Mouse (Mus musculus) limb, embryonic 10.5 days (tissue): ENCODE data around the gene Prl6a1. TPM values are rescaled to one million over a fixed set of nuclear protein-coding genes. Genes with fewer than 3 reads are reported as not detected.

Experiments used
- DNase-seq: peaks from one replicate; pipeline ENCODE4 v3.0.0-alpha.2; 2017; ENCODE audit warnings: low spot score
- H3K27ac ChIP-seq: fragments of 300-500 bp; sonication (generic); 2 replicates; pipeline ENCODE4 v1.5.1; 2016; ENCODE audit warnings: mild to moderate bottlenecking
- H3K27me3 ChIP-seq: fragments of 300-500 bp; sonication (generic); 2 replicates; pipeline ENCODE4 v1.6.1; 2016; ENCODE audit warnings: low read depth, mild to moderate bottlenecking; ENCODE audit not compliant: poor library complexity, severe bottlenecking
- H3K36me3 ChIP-seq: fragments of 300-500 bp; sonication (generic); 2 replicates; pipeline ENCODE4 v1.6.1; 2016; ENCODE audit warnings: mild to moderate bottlenecking, moderate library complexity
- H3K4me1 ChIP-seq: fragments of 300-500 bp; sonication (generic); 2 replicates; pipeline ENCODE4 v1.6.1; 2016
- H3K4me3 ChIP-seq: fragments of 300-500 bp; sonication (generic); 2 replicates; pipeline ENCODE4 v1.5.1; 2016; ENCODE audit warnings: mild to moderate bottlenecking, moderate library complexity
- H3K9me3 ChIP-seq: fragments of 300-500 bp; sonication (generic); replicated peaks from 2 replicates; pipeline ENCODE4 v1.6.1; 2016; ENCODE audit warnings: mild to moderate bottlenecking
- WGBS: fragments of 180-500 bp; shearing (Covaris S2); methylation state at CpG from one replicate; pipeline ENCODE4 v1.1.7; 2016; 5-methylcytosine and 5-hydroxymethylcytosine counted together
- polyA plus RNA-seq: library from polyadenylated mRNA; unstranded; fragments of >200 nt; fragmentation: Nextera tagmentation; extraction: Ambion mirVana; gene quantifications from 2 replicates; pipeline ENCODE4 v1.2.1, GENCODE M21; 2016

Prl6a1 gene
- not detected in 2 replicates for polyA plus RNA-seq

- Histone ChIP-seq H3K36me3 (no peaks in the 10 kb centered on the region), H3K27me3 (no peaks in the 10 kb centered on the region), H3K9me3 (no peaks in the 10 kb centered on the region), H3K27ac (no peak within 1 kb of the TSS), H3K4me3 (no peak within 1 kb of the TSS), H3K4me1 (no peaks in the 10 kb centered on the region)
- 83% methylated on average over 7 of the region's 7 CpGs for WGBS
- DNase-seq, result no peak
Measured at GRCm38 (mm10) chr13:27312334-27313225, at the start of gene Prl6a1. TSS of gene Prl6a1 (plus strand) at chr13:27312627.

- Histone ChIP-seq H3K4me1 (no peaks in the 10 kb centered on the region), H3K9me3 (no peaks in the 10 kb centered on the region), H3K4me3 (no peak overlapping the region), H3K27me3 (no peaks in the 10 kb centered on the region), H3K27ac (no peak overlapping the region), H3K36me3 (no peaks in the 10 kb centered on the region)
- DNase-seq, result no peak
- WGBS, result 100% methylated on average over 1 of the region's 1 CpGs
Measured at GRCm38 (mm10) chr13:27334989-27335388, 22.6 kb downstream of the Prl6a1 start.

GRCm38 (mm10) chr13:27342733-27343275, 30.4 kb downstream of the Prl6a1 start:
- WGBS, result 63% methylated on average over 3 of the region's 3 CpGs
- no peaks in the 10 kb centered on the region for H3K4me1 ChIP-seq
- no peak overlapping the region for H3K4me3 ChIP-seq
- no peaks in the 10 kb centered on the region for H3K9me3 ChIP-seq
- H3K27ac ChIP-seq, result no peak overlapping the region
- H3K36me3 ChIP-seq, result no peaks in the 10 kb centered on the region
- H3K27me3 ChIP-seq, result no peaks in the 10 kb centered on the region
- no peak for DNase-seq

GRCm38 (mm10) chr13:27345373-27345772, 32.9 kb downstream of the Prl6a1 start, which contains the start of gene Prl8a2:
TSS of gene Prl8a2 (plus strand) at chr13:27345673.
- H3K27ac ChIP-seq, result no peak within 1 kb of the TSS
- no peaks in the 10 kb centered on the region for H3K4me1 ChIP-seq
- no peaks in the 10 kb centered on the region for H3K36me3 ChIP-seq
- no peak for DNase-seq
- H3K4me3 ChIP-seq, result no peak within 1 kb of the TSS
- no peaks in the 10 kb centered on the region for H3K9me3 ChIP-seq
- no peaks in the 10 kb centered on the region for H3K27me3 ChIP-seq
- WGBS, result 81% methylated on average over 2 of the region's 2 CpGs

Other genes with a start within 250 kb of the Prl6a1 start
- not detected in 2 replicates for gene Prl3d1, start 218.4 kb upstream of the Prl6a1 start, polyA plus RNA-seq
- gene Prl3d2, start 190.9 kb upstream of the Prl6a1 start, polyA plus RNA-seq, result not detected in 2 replicates
- gene Prl3d3, start 155.8 kb upstream of the Prl6a1 start, polyA plus RNA-seq, result not detected in 2 replicates
- gene Prl3c1, start 116.0 kb upstream of the Prl6a1 start, polyA plus RNA-seq, result not detected in 2 replicates
- gene Prl3b1, start 70.8 kb upstream of the Prl6a1 start, polyA plus RNA-seq, result 0.99 and 1.2 TPM in 2 replicates
- not detected in 2 replicates for gene Prl3a1, start 53.2 kb upstream of the Prl6a1 start, polyA plus RNA-seq
- gene Prl8a2, start 33.0 kb downstream of the Prl6a1 start, polyA plus RNA-seq, result not detected in 2 replicates
- not detected in 2 replicates for gene Prl2b1, start 78.2 kb downstream of the Prl6a1 start, polyA plus RNA-seq
- not detected in 2 replicates for gene Prl8a6, start 126.1 kb downstream of the Prl6a1 start, polyA plus RNA-seq
- gene Prl8a8, start 200.6 kb downstream of the Prl6a1 start, polyA plus RNA-seq, result not detected in 2 replicates